Mouse (Mus musculus): Measurements from ENCODE around the gene Scn3a. TPM values are rescaled to one million over a fixed set of nuclear protein-coding genes. Genes with fewer than 3 reads are reported as not detected.

The Scn3a gene
- polyA plus RNA-seq (2015; fragmentation: Nextera tagmentation; extraction: Ambion mirVana): 51.3 and 57.4 TPM in 2 replicates

GRCm38 (mm10) chr2:65566793-65567787 is at the start of gene Scn3a:
Gene Scn3a (minus strand): TSS chr2:65567627.
- Histone ChIP-seq H3K27ac (peak within 1 kb of the TSS; percentile 92), H3K9me3 (no peaks in the 10 kb centered on the region)
- peak; percentile 74 for ATAC-seq (ENCODE audit: low FRiP score)

GRCm38 (mm10) chr2:65611887-65612286 is 44.5 kb upstream of the Scn3a start:
- Histone ChIP-seq H3K4me2 (no peak overlapping the region), H3K4me1 (replicated peaks) (no peaks in the 10 kb centered on the region), H3K9me3 (no peaks in the 10 kb centered on the region), H3K27ac (no peak overlapping the region), H3K4me3 (no peak overlapping the region), H3K36me3 (no peaks in the 10 kb centered on the region), H3K27me3 (no peaks in the 10 kb centered on the region), H3K9ac (no peak overlapping the region)
- no peak for ATAC-seq (ENCODE audit: low FRiP score)
- 90% methylated on average over 4 of the region's 4 CpGs for WGBS

More at GRCm38 (mm10) chr2:65566793-65567787, at the start of gene Scn3a:
- H3K4me1 ChIP-seq (replicated peaks): peaks cover 29% of the 10 kb centered on the region
- H3K4me3 ChIP-seq: peak within 1 kb of the TSS; percentile 45
- H3K36me3 ChIP-seq: no peaks in the 10 kb centered on the region
- H3K9ac ChIP-seq: peak within 1 kb of the TSS; percentile 80
- 11% methylated on average over 16 of the region's 16 CpGs for WGBS
- H3K4me2 ChIP-seq: peak within 1 kb of the TSS; percentile 69
- H3K27me3 ChIP-seq: no peaks in the 10 kb centered on the region

GRCm38 (mm10) chr2:65607813-65608212 is 40.4 kb upstream of the Scn3a start:
- no peak overlapping the region for H3K9ac ChIP-seq
- no peak overlapping the region for H3K27ac ChIP-seq
- no peaks in the 10 kb centered on the region for H3K36me3 ChIP-seq
- H3K4me2 ChIP-seq: no peak overlapping the region
- no peaks in the 10 kb centered on the region for H3K9me3 ChIP-seq
- no peaks in the 10 kb centered on the region for H3K27me3 ChIP-seq
- no peak for ATAC-seq (ENCODE audit: low FRiP score)
- no peaks in the 10 kb centered on the region for H3K4me1 ChIP-seq (replicated peaks)
- H3K4me3 ChIP-seq: no peak overlapping the region

GRCm38 (mm10) chr2:65587679-65588078 is 20.3 kb upstream of the Scn3a start:
- H3K27ac ChIP-seq: no peak overlapping the region
- no peaks in the 10 kb centered on the region for H3K27me3 ChIP-seq
- no peak for ATAC-seq (ENCODE audit: low FRiP score)
- H3K9me3 ChIP-seq: no peaks in the 10 kb centered on the region
- H3K36me3 ChIP-seq: no peaks in the 10 kb centered on the region
- H3K4me1 ChIP-seq (replicated peaks): no peaks in the 10 kb centered on the region
- no peak overlapping the region for H3K4me2 ChIP-seq
- WGBS: 85% methylated on average over 5 of the region's 5 CpGs
- H3K4me3 ChIP-seq: no peak overlapping the region
- no peak overlapping the region for H3K9ac ChIP-seq

GRCm38 (mm10) chr2:65567925-65568324 is 498 bp upstream of the Scn3a start:
- 91% methylated on average over 4 of the region's 4 CpGs for WGBS
- no peaks in the 10 kb centered on the region for H3K27me3 ChIP-seq
- H3K9ac ChIP-seq: no peak overlapping the region
- peak; percentile 48; the same call in 1 of the 2 replicates for ATAC-seq (ENCODE audit: low FRiP score)
- H3K4me3 ChIP-seq: no peak overlapping the region
- no peaks in the 10 kb centered on the region for H3K36me3 ChIP-seq
- H3K4me1 ChIP-seq (replicated peaks): peaks cover 26% of the 10 kb centered on the region
- H3K4me2 ChIP-seq: no peak overlapping the region
- no peaks in the 10 kb centered on the region for H3K9me3 ChIP-seq
- no peak overlapping the region for H3K27ac ChIP-seq

- ATAC-seq (ENCODE audit: low FRiP score): no peak
- Histone ChIP-seq H3K9me3 (no peaks in the 10 kb centered on the region), H3K4me1 (replicated peaks) (peaks cover 29% of the 10 kb centered on the region), H3K27me3 (no peaks in the 10 kb centered on the region), H3K4me3 (peak overlapping the region; percentile 45), H3K9ac (peak overlapping the region; percentile 60), H3K4me2 (peak overlapping the region; percentile 69), H3K27ac (no peak overlapping the region), H3K36me3 (no peaks in the 10 kb centered on the region)
- 51% methylated on average over 4 of the region's 4 CpGs for WGBS
Measured at GRCm38 (mm10) chr2:65563898-65564297, 3.5 kb downstream of the Scn3a start.

- no peak for ATAC-seq (ENCODE audit: low FRiP score)
- WGBS: 76% methylated on average over 3 of the region's 3 CpGs
Measured at GRCm38 (mm10) chr2:65557719-65558118, 9.7 kb downstream of the Scn3a start.

GRCm38 (mm10) chr2:65554662-65555061 is 12.8 kb downstream of the Scn3a start:
- Histone ChIP-seq H3K27me3 (no peaks in the 10 kb centered on the region), H3K27ac (peak overlapping the region; percentile 46; the same call in 1 of the 2 replicates), H3K36me3 (no peaks in the 10 kb centered on the region), H3K4me3 (no peak overlapping the region), H3K9me3 (no peaks in the 10 kb centered on the region), H3K9ac (no peak overlapping the region), H3K4me1 (replicated peaks) (peaks cover 28% of the 10 kb centered on the region), H3K4me2 (no peak overlapping the region)
- ATAC-seq (ENCODE audit: low FRiP score): no peak
- WGBS: 81% methylated on average over 7 of the region's 7 CpGs

More at GRCm38 (mm10) chr2:65557719-65558118, 9.7 kb downstream of the Scn3a start:
- Histone ChIP-seq H3K36me3 (no peaks in the 10 kb centered on the region), H3K4me3 (no peak overlapping the region), H3K27me3 (no peaks in the 10 kb centered on the region), H3K4me2 (no peak overlapping the region), H3K9me3 (no peaks in the 10 kb centered on the region), H3K4me1 (replicated peaks) (peaks cover 20% of the 10 kb centered on the region), H3K9ac (no peak overlapping the region), H3K27ac (no peak overlapping the region)

- H3K4me1 ChIP-seq (replicated peaks): peaks cover 36% of the 10 kb centered on the region
Measured at GRCm38 (mm10) chr2:65553473-65553872, 14.0 kb downstream of the Scn3a start.

GRCm38 (mm10) chr2:65552727-65553126 is 14.7 kb downstream of the Scn3a start:
- no peaks in the 10 kb centered on the region for H3K27me3 ChIP-seq
- ATAC-seq (ENCODE audit: low FRiP score): peak; percentile 46
- no peaks in the 10 kb centered on the region for H3K36me3 ChIP-seq
- H3K27ac ChIP-seq: peak overlapping the region; percentile 83
- 24% methylated on average over 3 of the region's 3 CpGs for WGBS
- peak overlapping the region; percentile 31 for H3K4me2 ChIP-seq
- no peaks in the 10 kb centered on the region for H3K9me3 ChIP-seq
- H3K4me3 ChIP-seq: no peak overlapping the region
- no peak overlapping the region for H3K9ac ChIP-seq
- H3K4me1 ChIP-seq (replicated peaks): peaks cover 37% of the 10 kb centered on the region

More at GRCm38 (mm10) chr2:65553473-65553872, 14.0 kb downstream of the Scn3a start:
- Histone ChIP-seq H3K27ac (peak overlapping the region; percentile 83), H3K9ac (no peak overlapping the region), H3K27me3 (no peaks in the 10 kb centered on the region), H3K4me2 (no peak overlapping the region), H3K9me3 (no peaks in the 10 kb centered on the region), H3K36me3 (no peaks in the 10 kb centered on the region), H3K4me3 (no peak overlapping the region)
- 88% methylated on average over 3 of the region's 3 CpGs for WGBS
- no peak for ATAC-seq (ENCODE audit: low FRiP score)

GRCm38 (mm10) chr2:65552222-65552621 is 15.2 kb downstream of the Scn3a start:
- Histone ChIP-seq H3K9ac (no peak overlapping the region), H3K27me3 (no peaks in the 10 kb centered on the region), H3K9me3 (no peaks in the 10 kb centered on the region), H3K4me2 (peak overlapping the region; percentile 31), H3K4me1 (replicated peaks) (peaks cover 42% of the 10 kb centered on the region), H3K36me3 (no peaks in the 10 kb centered on the region), H3K27ac (peak overlapping the region; percentile 83), H3K4me3 (no peak overlapping the region)
- 34% methylated on average over 5 of the region's 5 CpGs for WGBS
- peak; percentile 86 for ATAC-seq (ENCODE audit: low FRiP score)

GRCm38 (mm10) chr2:65551736-65552135 is 15.7 kb downstream of the Scn3a start:
- ATAC-seq (ENCODE audit: low FRiP score): peak; percentile 63

More at GRCm38 (mm10) chr2:65551736-65552135, 15.7 kb downstream of the Scn3a start:
- Histone ChIP-seq H3K27me3 (no peaks in the 10 kb centered on the region), H3K9ac (no peak overlapping the region), H3K4me2 (no peak overlapping the region), H3K9me3 (no peaks in the 10 kb centered on the region), H3K4me3 (no peak overlapping the region), H3K36me3 (no peaks in the 10 kb centered on the region), H3K4me1 (replicated peaks) (peaks cover 47% of the 10 kb centered on the region), H3K27ac (peak overlapping the region; percentile 83)
- WGBS: 24% methylated on average over 2 of the region's 2 CpGs

All from hindbrain, embryonic 13.5 days (tissue).